Mouse (Mus musculus) cortical plate, adult 2 months (tissue): Measurements from ENCODE around the gene Rhbg. TPM values are rescaled to one million over a fixed set of nuclear protein-coding genes. Genes with fewer than 3 reads are reported as not detected.
"Not testable (repeated sequence)": the region's sequence is repeated elsewhere in the genome, so short reads cannot be mapped to it uniquely, and the experiment has no call there.

Source experiments
- H3K27ac ChIP-seq: fragments of 200-500 bp; 2 replicates; pipeline ENCODE4 v1.5.1; 2012; ENCODE audit warnings: low read length, control low read depth, inconsistent platforms; ENCODE audit not compliant: insufficient read depth
- H3K4me1 ChIP-seq: fragments of 200-500 bp; 2 replicates; pipeline ENCODE4 v1.6.1; 2011; ENCODE audit warnings: low read length; ENCODE audit not compliant: control insufficient read depth, insufficient read depth
- H3K4me3 ChIP-seq: fragments of 200-500 bp; 2 replicates; pipeline ENCODE4 v1.5.1; 2011; ENCODE audit warnings: mild to moderate bottlenecking, low read length, control low read depth; ENCODE audit not compliant: insufficient read depth
- CTCF ChIP-seq: fragments of 200-500 bp; IDR thresholded peaks from 2 replicates; pipeline ENCODE4 v1.5.1; 2011; ENCODE audit warnings: mild to moderate bottlenecking, control low read depth, low read length; ENCODE audit not compliant: insufficient read depth; ENCODE audit errors: extremely low read depth
- POLR2A ChIP-seq: fragments of 200-500 bp; IDR thresholded peaks from 2 replicates; pipeline ENCODE4 v1.6.1; 2011; ENCODE audit warnings: mild to moderate bottlenecking, low read length, control low read depth; ENCODE audit not compliant: insufficient read depth; ENCODE audit errors: extremely low read depth
- polyA plus RNA-seq: library from polyadenylated mRNA; depleted of rRNA; stranded (reverse); fragments of >200 nt; gene quantifications from 2 replicates; pipeline ENCODE4 v1.2.3, GENCODE M21; 2012; rRNA removed

The Rhbg gene
- polyA plus RNA-seq, result not detected in 2 replicates

- H3K4me1 ChIP-seq, result no peaks in the 10 kb centered on the region
- H3K27ac ChIP-seq, result no peak within 1 kb of the TSS
- no peak for TF ChIP-seq CTCF
- TF ChIP-seq POLR2A, result no peak
- peak within 1 kb of the TSS; percentile 41 for H3K4me3 ChIP-seq
Observed at GRCm38 (mm10) chr3:88254268-88254926, at the start of gene Rhbg. Gene Rhbg (minus strand): TSS chr3:88254709.

GRCm38 (mm10) chr3:88299172-88299571 is 44.7 kb upstream of the Rhbg start:
- Histone ChIP-seq H3K27ac (no peak overlapping the region), H3K4me3 (no peak overlapping the region), H3K4me1 (peaks cover 2% of the 10 kb centered on the region; the same call in 1 of the 2 replicates)
- no peak for TF ChIP-seq POLR2A
- TF ChIP-seq CTCF, result no peak

GRCm38 (mm10) chr3:88297321-88297851 is 42.9 kb upstream of the Rhbg start:
- H3K4me3 ChIP-seq, result peak overlapping the region; percentile 77
- H3K27ac ChIP-seq, result peak overlapping the region; percentile 66
- H3K4me1 ChIP-seq, result peaks cover 2% of the 10 kb centered on the region; the same call in 1 of the 2 replicates
- TF ChIP-seq POLR2A, result no peak
- TF ChIP-seq CTCF, result no peak

- Histone ChIP-seq H3K4me3 (peak within 1 kb of the TSS; percentile 77), H3K4me1 (peaks cover 2% of the 10 kb centered on the region; the same call in 1 of the 2 replicates), H3K27ac (peak within 1 kb of the TSS; percentile 83)
- peak; percentile 92 for TF ChIP-seq POLR2A
- TF ChIP-seq CTCF, result no peak
Observed at GRCm38 (mm10) chr3:88296561-88297318, 42.2 kb upstream of the Rhbg start, which contains the start of the genes Tsacc and Cct3. Gene Tsacc (minus strand): TSS chr3:88296999. Gene Cct3 (plus strand): TSS chr3:88297116.

GRCm38 (mm10) chr3:88296110-88296560 is 41.6 kb upstream of the Rhbg start:
- Histone ChIP-seq H3K4me3 (peak overlapping the region; percentile 77), H3K27ac (no peak overlapping the region), H3K4me1 (peaks cover 2% of the 10 kb centered on the region; the same call in 1 of the 2 replicates)
- TF ChIP-seq POLR2A (no peak), CTCF (no peak)

GRCm38 (mm10) chr3:88295272-88295671 is 40.8 kb upstream of the Rhbg start:
- not testable (repeated sequence) for H3K4me1 ChIP-seq, H3K27ac ChIP-seq, H3K4me3 ChIP-seq

GRCm38 (mm10) chr3:88291970-88292369 is 37.5 kb upstream of the Rhbg start:
- Histone ChIP-seq H3K4me1 (no peaks in the 10 kb centered on the region), H3K4me3 (no peak overlapping the region), H3K27ac (no peak overlapping the region)
- TF ChIP-seq POLR2A (no peak), CTCF (peak; percentile 20; the same call in 1 of the 2 replicates)

- not testable (repeated sequence) for H3K27ac ChIP-seq, H3K4me1 ChIP-seq, H3K4me3 ChIP-seq
Observed at GRCm38 (mm10) chr3:88288133-88288713, 33.7 kb upstream of the Rhbg start.

GRCm38 (mm10) chr3:88287110-88287509 is 32.6 kb upstream of the Rhbg start, which contains the start of gene Gm38392:
Gene Gm38392 (minus strand): TSS chr3:88287210.
- H3K27ac ChIP-seq, result no peak within 1 kb of the TSS
- H3K4me1 ChIP-seq, result peaks cover 4% of the 10 kb centered on the region; the same call in 1 of the 2 replicates
- TF ChIP-seq CTCF (no peak), POLR2A (no peak)

GRCm38 (mm10) chr3:88285565-88285895 is 31.0 kb upstream of the Rhbg start:
- H3K4me3 ChIP-seq, H3K27ac ChIP-seq, H3K4me1 ChIP-seq: not testable (repeated sequence)

More at GRCm38 (mm10) chr3:88287110-88287509, 32.6 kb upstream of the Rhbg start, which contains the start of gene Gm38392:
- H3K4me3 ChIP-seq, result no peak within 1 kb of the TSS

- not testable (repeated sequence) for H3K4me1 ChIP-seq, H3K4me3 ChIP-seq, H3K27ac ChIP-seq
Observed at GRCm38 (mm10) chr3:88284815-88285564, 30.5 kb upstream of the Rhbg start.

- H3K4me3 ChIP-seq, H3K4me1 ChIP-seq, H3K27ac ChIP-seq: not testable (repeated sequence)
Observed at GRCm38 (mm10) chr3:88281141-88281916, 26.8 kb upstream of the Rhbg start.
